Mouse (Mus musculus): ENCODE measurements around the gene Enpp5.
A peak's percentile ranks its signal among the peaks of the same experiment; 100 is the strongest.

- TF ChIP-seq CTCF (IDR thresholded peaks at IDR 0.05; ENCODE audit: insufficient read depth, low read length): peak; percentile 86
- no peak for TF ChIP-seq POLR2A (IDR thresholded peaks at IDR 0.05; ENCODE audit: borderline replicate concordance, extremely low read depth, low read depth, low read length)
Observed at GRCm38 (mm10) chr17:44130429-44130828, 51.8 kb downstream of the Enpp5 start.

Measured in lung, adult 2 months (tissue).